Mouse (Mus musculus): ENCODE data around the gene Zfp451.

DNA sequence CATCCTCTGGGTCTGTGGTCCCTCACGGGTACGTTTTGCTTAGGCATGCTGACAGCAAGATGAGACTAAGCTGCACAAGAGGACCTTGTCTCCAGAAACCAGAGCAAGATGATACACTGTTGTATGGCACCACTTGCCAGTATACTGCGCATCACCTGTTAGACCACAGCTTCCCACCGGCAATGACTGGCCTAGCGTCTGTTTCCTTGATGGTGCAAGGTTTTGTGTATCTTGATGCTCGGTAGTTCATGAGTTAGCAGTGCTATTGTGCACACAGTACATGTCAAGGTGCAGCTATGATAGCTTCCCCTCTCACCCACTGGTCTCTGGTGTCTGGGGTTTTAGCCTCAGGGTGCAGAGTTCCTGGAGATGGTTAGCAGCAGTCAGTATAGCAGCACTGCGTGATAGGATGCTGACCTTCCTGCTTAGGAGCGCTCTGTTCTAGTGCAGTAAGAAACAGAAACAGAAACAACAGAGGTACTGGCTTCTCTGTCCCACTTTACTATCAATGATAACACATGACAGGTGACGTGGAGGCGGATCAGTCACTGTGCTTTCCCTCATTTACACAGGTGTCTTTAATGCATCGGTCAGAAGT is 75.6 kb downstream of the Zfp451 start:
- no peak for TF ChIP-seq POLR2A (IDR thresholded peaks at IDR 0.05; ENCODE audit: control insufficient read depth, low read depth, low read length)
- TF ChIP-seq CTCF (IDR thresholded peaks at IDR 0.05; ENCODE audit: control insufficient read depth, insufficient read depth, insufficient replicate concordance, low read depth, low read length): no peak
